Mouse (Mus musculus): ENCODE measurements around the gene Ikzf1. TPM values are rescaled to one million over a fixed set of nuclear protein-coding genes. Genes with fewer than 3 reads are reported as not detected.

The Ikzf1 gene
- total and polyA plus RNA-seq, 3 experiments, result 1.8 to 3.7 (median 2.0) TPM

DNA sequence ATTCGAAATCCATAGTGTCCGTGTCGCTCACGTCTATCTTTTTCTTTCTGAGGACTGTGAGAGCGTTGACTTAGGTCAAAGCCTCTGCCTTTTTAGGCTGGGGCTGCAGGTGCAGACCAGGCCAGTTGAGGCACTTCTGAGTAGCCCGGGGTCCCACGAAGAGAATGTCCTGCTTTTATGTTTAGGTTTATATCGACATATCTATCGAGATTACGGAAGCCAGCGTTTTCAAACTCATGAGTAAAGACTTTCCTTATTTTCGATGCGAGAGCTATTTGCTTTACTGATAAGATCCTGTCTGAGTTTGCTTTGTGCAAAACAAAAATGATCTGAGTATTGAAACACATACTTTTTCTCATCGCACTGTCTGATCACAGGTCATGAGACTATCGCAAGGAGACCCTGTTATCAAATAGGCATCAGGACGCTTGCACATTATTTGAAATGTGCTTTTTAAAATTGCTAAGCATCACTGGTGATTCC, 1.8 kb downstream of the Ikzf1 start:
- Histone ChIP-seq H3K27me3 (ENCODE audit: control insufficient read depth, insufficient read depth, low read length) (peaks cover 6% of the 10 kb centered on the region), H3K4me3 (no peak overlapping the region; the same call in 1 of the 2 replicates), H3K36me3 (ENCODE audit: control insufficient read depth, insufficient read depth, low read length) (no peaks in the 10 kb centered on the region), H3K9ac (ENCODE audit: low read depth, low read length) (no peak overlapping the region), H3K27ac (peak overlapping the region; percentile 28; the same call in 1 of the 2 replicates), H3K79me2 (replicated peaks; ENCODE audit: control insufficient read depth, insufficient read depth, low read length) (no peaks in the 10 kb centered on the region), H3K4me1 (ENCODE audit: control insufficient read depth, insufficient read depth, low read length) (no peaks in the 10 kb centered on the region)
- intact Hi-C loops (cut with DNase I), result no loop called here
- no peak for DNase-seq
- TF ChIP-seq EP300 (IDR thresholded peaks at IDR 0.05; ENCODE audit: insufficient read depth, low read depth, low read length) (no peak), POLR2A (IDR thresholded peaks at IDR 0.05; ENCODE audit: insufficient read depth, low read depth, low read length) (no peak), CTCF (IDR thresholded peaks at IDR 0.05) (no peak)
- 15% methylated on average over 16 of the region's 16 CpGs for WGBS

DNA sequence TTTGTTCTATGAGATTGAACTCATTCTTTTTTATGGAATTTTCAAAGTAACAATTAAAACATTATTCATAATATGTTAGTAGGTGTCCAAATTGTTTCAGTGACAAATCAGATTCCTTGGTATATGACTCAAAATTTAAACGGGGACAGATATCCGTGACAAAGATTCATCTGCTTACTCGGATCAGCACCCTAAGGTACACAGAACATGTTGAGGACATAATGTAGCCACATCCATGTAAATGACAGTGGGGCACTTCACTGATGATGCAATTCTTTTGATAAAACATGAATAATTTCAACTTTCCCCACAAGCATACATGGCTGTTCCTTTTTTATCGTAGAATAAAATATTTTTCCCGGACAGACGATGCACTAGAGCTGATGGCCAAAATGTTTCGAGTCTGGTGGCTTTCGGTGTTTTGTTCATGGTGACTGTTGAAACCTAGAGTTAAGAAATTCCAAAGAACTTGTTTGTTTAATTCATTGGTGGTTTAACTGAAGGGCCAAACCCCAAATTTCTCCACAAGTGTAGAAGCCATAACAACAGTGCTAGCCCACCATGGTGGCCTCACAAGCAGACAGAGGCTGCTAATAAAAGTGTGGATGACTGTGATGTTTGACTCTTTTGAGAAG, 2.9 kb downstream of the Ikzf1 start:
- intact Hi-C loops (cut with DNase I), result no loop called here
- no peaks in the 10 kb centered on the region for H3K36me3 ChIP-seq (ENCODE audit: control insufficient read depth, insufficient read depth, low read length)
- H3K79me2 ChIP-seq (replicated peaks; ENCODE audit: control insufficient read depth, insufficient read depth, low read length), result no peaks in the 10 kb centered on the region
- WGBS, result 82% methylated on average over 8 of the region's 8 CpGs
- H3K27ac ChIP-seq, result no peak overlapping the region
- H3K4me1 ChIP-seq (ENCODE audit: control insufficient read depth, insufficient read depth, low read length), result no peaks in the 10 kb centered on the region
- H3K4me3 ChIP-seq, result no peak overlapping the region
- TF ChIP-seq POLR2A (IDR thresholded peaks at IDR 0.05; ENCODE audit: insufficient read depth, low read depth, low read length) (no peak), CTCF (IDR thresholded peaks at IDR 0.05) (no peak), EP300 (IDR thresholded peaks at IDR 0.05; ENCODE audit: insufficient read depth, low read depth, low read length) (no peak)
- DNase-seq, result no peak
- H3K9ac ChIP-seq (ENCODE audit: low read depth, low read length), result no peak overlapping the region
- peaks cover 6% of the 10 kb centered on the region for H3K27me3 ChIP-seq (ENCODE audit: control insufficient read depth, insufficient read depth, low read length)

DNA sequence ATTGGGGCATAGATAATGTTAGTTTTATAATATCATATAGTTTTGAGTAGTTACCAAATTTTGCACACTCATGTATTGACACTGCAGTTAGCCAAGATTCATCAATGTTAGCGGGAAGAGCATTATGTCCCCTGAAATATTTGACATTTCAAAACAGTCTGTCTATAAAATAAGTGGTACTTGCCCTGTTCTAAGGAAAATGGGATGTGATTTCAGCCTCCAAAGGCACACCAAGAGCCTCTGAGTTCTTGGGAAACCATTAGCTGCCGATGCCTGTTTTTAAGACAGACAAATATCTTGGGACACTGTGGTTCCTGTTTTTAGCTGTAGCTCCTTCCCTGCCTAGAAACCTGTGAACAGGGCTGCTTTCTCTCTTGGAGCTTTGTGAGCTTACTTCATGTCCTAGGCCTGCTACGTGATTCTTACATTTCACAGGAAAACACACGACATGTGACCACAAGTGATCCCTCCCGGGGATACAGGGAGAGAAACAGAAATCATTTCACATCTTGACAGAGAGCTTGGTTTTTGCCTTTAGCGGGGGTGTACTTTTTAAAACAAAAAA, 4.0 kb downstream of the Ikzf1 start:
- no peak overlapping the region for H3K4me3 ChIP-seq
- H3K36me3 ChIP-seq (ENCODE audit: control insufficient read depth, insufficient read depth, low read length), result no peaks in the 10 kb centered on the region
- no peak overlapping the region for H3K27ac ChIP-seq
- H3K4me1 ChIP-seq (ENCODE audit: control insufficient read depth, insufficient read depth, low read length), result no peaks in the 10 kb centered on the region
- H3K27me3 ChIP-seq (ENCODE audit: control insufficient read depth, insufficient read depth, low read length), result peaks cover 6% of the 10 kb centered on the region
- 69% methylated on average over 6 of the region's 6 CpGs for WGBS
- H3K9ac ChIP-seq (ENCODE audit: low read depth, low read length), result no peak overlapping the region
- no peak for DNase-seq
- intact Hi-C loops (cut with DNase I), result no loop called here
- no peak for TF ChIP-seq EP300 (IDR thresholded peaks at IDR 0.05; ENCODE audit: insufficient read depth, low read depth, low read length)
- TF ChIP-seq POLR2A (IDR thresholded peaks at IDR 0.05; ENCODE audit: insufficient read depth, low read depth, low read length), result no peak
- TF ChIP-seq CTCF (IDR thresholded peaks at IDR 0.05), result no peak
- no peaks in the 10 kb centered on the region for H3K79me2 ChIP-seq (replicated peaks; ENCODE audit: control insufficient read depth, insufficient read depth, low read length)

DNA sequence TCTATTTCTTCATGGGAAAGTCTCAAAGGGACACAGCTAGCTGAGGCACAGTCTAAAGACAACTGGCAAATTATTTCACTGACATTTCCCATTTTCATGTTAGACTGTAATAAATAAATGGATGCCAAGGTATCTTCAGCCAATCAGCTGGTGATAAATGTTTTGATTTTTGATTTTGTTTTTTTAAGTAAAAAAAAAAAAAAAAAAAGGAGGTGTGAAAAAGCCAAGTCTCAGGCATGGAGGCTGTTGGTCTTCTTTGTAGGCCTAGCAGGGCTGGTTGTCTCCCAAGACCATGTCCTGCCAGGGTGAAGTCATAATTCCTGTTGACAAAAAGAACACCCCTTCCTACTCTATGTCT, 4.9 kb downstream of the Ikzf1 start:
- H3K36me3 ChIP-seq (ENCODE audit: control insufficient read depth, insufficient read depth, low read length), result no peaks in the 10 kb centered on the region
- H3K4me3 ChIP-seq, result no peak overlapping the region
- intact Hi-C loops (cut with DNase I), result no loop called here
- no peak for TF ChIP-seq EP300 (IDR thresholded peaks at IDR 0.05; ENCODE audit: insufficient read depth, low read depth, low read length)
- TF ChIP-seq POLR2A (IDR thresholded peaks at IDR 0.05; ENCODE audit: insufficient read depth, low read depth, low read length), result no peak
- TF ChIP-seq CTCF (IDR thresholded peaks at IDR 0.05), result no peak
- H3K4me1 ChIP-seq (ENCODE audit: control insufficient read depth, insufficient read depth, low read length), result no peaks in the 10 kb centered on the region
- H3K27me3 ChIP-seq (ENCODE audit: control insufficient read depth, insufficient read depth, low read length), result peaks cover 6% of the 10 kb centered on the region
- H3K79me2 ChIP-seq (replicated peaks; ENCODE audit: control insufficient read depth, insufficient read depth, low read length), result no peaks in the 10 kb centered on the region
- H3K9ac ChIP-seq (ENCODE audit: low read depth, low read length), result no peak overlapping the region
- DNase-seq, result no peak
- no peak overlapping the region for H3K27ac ChIP-seq

DNA sequence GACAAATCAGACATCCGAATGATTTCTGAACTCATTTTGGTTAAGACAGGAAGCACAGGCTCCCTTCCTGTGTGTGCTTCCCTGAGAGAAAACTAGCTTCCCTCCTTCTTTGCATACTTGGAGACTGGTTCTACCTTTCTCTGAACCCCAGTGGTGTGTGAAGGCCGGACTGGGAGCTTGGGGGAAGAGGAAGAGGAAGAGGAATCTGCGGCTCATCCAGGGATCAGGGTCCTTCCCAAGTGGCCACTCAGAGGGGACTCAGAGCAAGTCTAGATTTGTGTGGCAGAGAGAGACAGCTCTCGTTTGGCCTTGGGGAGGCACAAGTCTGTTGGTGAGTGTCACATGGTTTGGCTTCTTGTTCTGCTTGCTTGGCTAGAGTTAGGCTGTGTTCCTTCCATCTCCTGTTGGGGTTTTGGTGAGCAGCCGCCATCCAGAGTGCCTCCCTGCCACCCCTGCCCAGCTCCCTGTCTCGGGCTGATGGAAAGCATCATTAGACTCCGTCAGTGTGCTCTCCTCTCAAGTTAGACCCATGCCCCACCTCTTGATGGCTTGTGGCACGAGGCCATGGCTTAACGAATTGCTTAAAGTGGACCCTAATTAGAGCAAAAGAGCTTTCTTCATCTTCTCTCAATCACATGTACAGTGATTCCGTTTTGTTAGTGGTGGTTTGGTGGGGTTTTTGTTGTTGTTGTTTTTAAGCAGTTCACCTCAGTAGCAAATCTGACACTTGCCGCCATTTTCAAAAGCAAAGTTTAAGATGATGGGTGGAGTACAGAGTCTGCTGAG, 5.4 kb downstream of the Ikzf1 start:
- DNase-seq, result peak; percentile 25 to 47
- Histone ChIP-seq H3K79me2 (replicated peaks; ENCODE audit: control insufficient read depth, insufficient read depth, low read length) (no peaks in the 10 kb centered on the region), H3K36me3 (ENCODE audit: control insufficient read depth, insufficient read depth, low read length) (no peaks in the 10 kb centered on the region), H3K4me1 (ENCODE audit: control insufficient read depth, insufficient read depth, low read length) (no peaks in the 10 kb centered on the region), H3K4me3 (no peak overlapping the region), H3K27me3 (ENCODE audit: control insufficient read depth, insufficient read depth, low read length) (peaks cover 3% of the 10 kb centered on the region), H3K27ac (no peak overlapping the region), H3K9ac (ENCODE audit: low read depth, low read length) (no peak overlapping the region)
- intact Hi-C loops (cut with DNase I), result no loop called here
- WGBS, result 68% methylated on average over 11 of the region's 11 CpGs
- TF ChIP-seq CTCF (IDR thresholded peaks at IDR 0.05) (no peak), EP300 (IDR thresholded peaks at IDR 0.05; ENCODE audit: insufficient read depth, low read depth, low read length) (no peak), POLR2A (IDR thresholded peaks at IDR 0.05; ENCODE audit: insufficient read depth, low read depth, low read length) (no peak)

DNA sequence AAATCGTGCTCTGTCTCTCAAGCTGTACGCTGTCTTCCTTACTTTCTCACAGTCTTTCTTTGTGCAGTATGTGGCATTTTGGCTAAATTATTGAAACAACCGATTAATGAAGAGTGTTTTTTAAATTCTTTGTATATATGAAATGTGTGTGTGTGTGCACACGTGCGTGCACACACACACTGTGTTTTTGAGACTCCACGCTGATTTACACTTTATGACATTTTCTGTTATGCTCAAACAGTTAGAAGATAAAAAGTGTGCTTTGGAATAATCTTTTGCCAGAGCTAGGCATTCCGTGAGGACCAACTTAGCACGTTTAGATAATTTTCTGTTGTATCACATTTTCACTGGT, 6.0 kb downstream of the Ikzf1 start:
- H3K27ac ChIP-seq, result no peak overlapping the region
- DNase-seq, result no peak
- no peak overlapping the region for H3K9ac ChIP-seq (ENCODE audit: low read depth, low read length)
- H3K79me2 ChIP-seq (replicated peaks; ENCODE audit: control insufficient read depth, insufficient read depth, low read length), result no peaks in the 10 kb centered on the region
- H3K27me3 ChIP-seq (ENCODE audit: control insufficient read depth, insufficient read depth, low read length), result peaks cover 2% of the 10 kb centered on the region
- no peaks in the 10 kb centered on the region for H3K4me1 ChIP-seq (ENCODE audit: control insufficient read depth, insufficient read depth, low read length)
- intact Hi-C loops (cut with DNase I), result no loop called here
- TF ChIP-seq EP300 (IDR thresholded peaks at IDR 0.05; ENCODE audit: insufficient read depth, low read depth, low read length) (no peak), POLR2A (IDR thresholded peaks at IDR 0.05; ENCODE audit: insufficient read depth, low read depth, low read length) (no peak), CTCF (IDR thresholded peaks at IDR 0.05) (no peak)
- no peaks in the 10 kb centered on the region for H3K36me3 ChIP-seq (ENCODE audit: control insufficient read depth, insufficient read depth, low read length)
- no peak overlapping the region for H3K4me3 ChIP-seq
- 88% methylated on average over 8 of the region's 8 CpGs for WGBS
